Mouse (Mus musculus): Measurements from ENCODE around the gene Tmem232. TPM values are rescaled to one million over a fixed set of nuclear protein-coding genes. Genes with fewer than 3 reads are reported as not detected.

Tmem232 gene
- not detected in 2 replicates for polyA plus RNA-seq (2015; fragmentation: Nextera tagmentation; extraction: Ambion mirVana)

DNA sequence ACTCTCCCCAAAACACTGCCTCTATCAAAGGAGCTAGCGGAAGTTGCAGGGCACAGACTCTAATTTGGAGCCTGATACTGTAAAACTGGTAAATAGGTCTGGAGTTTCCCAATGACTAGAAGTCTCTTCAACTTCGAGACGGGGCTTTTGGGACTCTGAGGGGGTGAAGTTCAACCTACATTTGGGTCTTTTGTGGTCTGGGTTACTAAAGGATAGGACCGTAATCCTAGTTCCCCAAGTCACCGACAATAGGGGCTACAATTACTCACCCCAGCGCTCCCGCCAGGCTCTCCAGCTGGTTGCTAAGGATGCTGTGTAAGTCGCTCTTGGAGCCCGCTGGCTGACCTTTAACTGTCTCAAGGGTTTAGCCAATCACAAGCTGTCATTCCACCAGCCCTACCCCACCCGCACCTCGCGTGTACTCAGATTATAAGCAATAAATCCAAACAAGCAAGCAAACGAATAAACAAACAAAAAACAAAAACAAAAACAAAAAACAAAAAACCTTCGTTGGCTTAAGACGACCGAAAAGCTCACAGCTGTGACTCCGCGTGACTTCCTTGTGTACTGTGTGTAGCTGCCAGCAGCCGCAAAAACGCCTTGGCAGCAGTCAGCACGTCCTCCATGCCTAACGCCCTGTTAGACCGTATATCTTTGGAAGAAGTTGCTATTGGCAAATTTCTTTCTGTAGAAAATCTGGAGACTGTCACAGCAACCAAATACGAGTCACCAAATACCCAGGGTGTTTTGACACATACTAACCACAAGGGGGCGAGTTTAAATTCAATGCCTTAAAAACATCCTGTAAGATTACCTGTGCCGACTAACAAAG is at the start of gene Tmem232:
Tmem232 (minus strand) TSS at position 342 of the 832 bp plus-strand sequence.
- H3K4me2 ChIP-seq (replicated peaks) = peak within 1 kb of the TSS; percentile 62
- 0 out of 2 replicates have a peak, but pooled peaks cover 4% of the 10 kb centered on the region for H3K4me1 ChIP-seq (replicated peaks)
- H3K9ac ChIP-seq = no peak within 1 kb of the TSS
- no peak within 1 kb of the TSS for H3K27ac ChIP-seq
- WGBS = 17% methylated on average over 26 of the region's 26 CpGs
- H3K27me3 ChIP-seq (replicated peaks) = no peaks in the 10 kb centered on the region
- H3K9me3 ChIP-seq = no peaks in the 10 kb centered on the region
- H3K36me3 ChIP-seq = no peaks in the 10 kb centered on the region
- peak; percentile 92 for ATAC-seq
- H3K4me3 ChIP-seq (replicated peaks) = peak within 1 kb of the TSS; percentile 26

DNA sequence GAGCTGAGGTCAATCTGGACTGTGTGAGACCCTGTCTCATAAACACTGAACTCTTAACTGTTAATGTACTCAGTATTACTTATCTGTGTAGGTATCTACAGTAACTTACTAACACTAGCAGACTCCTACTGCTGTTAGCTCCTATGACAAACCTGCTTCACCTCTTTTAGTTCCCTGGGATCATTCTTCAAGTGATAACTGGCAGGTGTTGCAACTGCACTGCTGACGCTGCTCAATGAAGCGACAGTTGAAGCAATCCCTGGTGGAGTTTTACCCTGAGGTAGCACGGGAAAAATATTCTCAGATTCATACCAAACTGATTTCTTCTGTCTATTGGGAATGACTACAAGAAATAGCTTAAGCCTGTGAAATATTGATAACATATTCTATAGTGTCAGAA is 46.3 kb upstream of the Tmem232 start:
- Histone ChIP-seq H3K4me2 (replicated peaks) (no peak overlapping the region), H3K36me3 (peaks cover 6% of the 10 kb centered on the region; the same call in 1 of the 2 replicates), H3K4me3 (replicated peaks) (no peak overlapping the region), H3K9me3 (no peaks in the 10 kb centered on the region), H3K27me3 (replicated peaks) (no peaks in the 10 kb centered on the region), H3K4me1 (replicated peaks) (no peaks in the 10 kb centered on the region), H3K27ac (no peak overlapping the region), H3K9ac (no peak overlapping the region)
- peak; percentile 51; the same call in 1 of the 2 replicates for ATAC-seq
- WGBS = 87% methylated on average over 3 of the region's 3 CpGs

DNA sequence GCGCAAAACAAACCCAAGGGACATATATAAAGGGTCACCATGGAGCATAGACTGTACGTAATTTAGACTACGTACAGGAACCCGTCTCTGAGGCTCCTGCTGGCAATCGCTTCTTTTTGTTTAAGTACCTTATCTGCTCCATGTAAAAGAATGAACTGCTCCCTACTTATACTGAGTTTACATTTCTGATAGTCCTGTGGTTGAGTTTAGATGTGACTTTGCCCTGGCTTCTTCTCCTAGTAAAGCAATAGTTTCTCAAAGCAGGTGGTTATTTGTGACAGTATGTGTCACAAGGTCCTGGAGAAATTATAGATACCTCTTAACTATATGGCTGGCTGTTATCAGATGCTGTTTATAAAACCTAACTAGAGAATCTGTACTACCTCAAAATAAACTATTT is 40.9 kb upstream of the Tmem232 start:
- WGBS = 84% methylated on average over 5 of the region's 5 CpGs
- ATAC-seq = peak; percentile 55
- H3K27ac ChIP-seq = no peak overlapping the region
- no peaks in the 10 kb centered on the region for H3K4me1 ChIP-seq (replicated peaks)
- H3K9me3 ChIP-seq = no peaks in the 10 kb centered on the region
- H3K4me2 ChIP-seq (replicated peaks) = no peak overlapping the region
- H3K27me3 ChIP-seq (replicated peaks) = no peaks in the 10 kb centered on the region
- no peak overlapping the region for H3K9ac ChIP-seq
- H3K4me3 ChIP-seq (replicated peaks) = no peak overlapping the region
- H3K36me3 ChIP-seq = 0 out of 2 replicates have a peak, but pooled peaks cover 7% of the 10 kb centered on the region

GRCm38 (mm10) chr17:65579766-65580165 is 39.2 kb upstream of the Tmem232 start:
- Histone ChIP-seq H3K4me2 (replicated peaks) (no peak overlapping the region), H3K27ac (no peak overlapping the region), H3K9me3 (no peaks in the 10 kb centered on the region), H3K36me3 (0 out of 2 replicates have a peak, but pooled peaks cover 7% of the 10 kb centered on the region), H3K27me3 (replicated peaks) (no peaks in the 10 kb centered on the region), H3K9ac (no peak overlapping the region), H3K4me1 (replicated peaks) (no peaks in the 10 kb centered on the region), H3K4me3 (replicated peaks) (no peak overlapping the region)
- ATAC-seq = no peak
- 91% methylated on average over 7 of the region's 7 CpGs for WGBS

GRCm38 (mm10) chr17:65575339-65575738 is 34.8 kb upstream of the Tmem232 start:
- Histone ChIP-seq H3K9me3 (no peaks in the 10 kb centered on the region), H3K27me3 (replicated peaks) (no peaks in the 10 kb centered on the region), H3K36me3 (0 out of 2 replicates have a peak, but pooled peaks cover 3% of the 10 kb centered on the region), H3K4me3 (replicated peaks) (no peak overlapping the region), H3K4me2 (replicated peaks) (no peak overlapping the region), H3K4me1 (replicated peaks) (no peaks in the 10 kb centered on the region), H3K27ac (no peak overlapping the region), H3K9ac (no peak overlapping the region)
- 59% methylated on average over 1 of the region's 1 CpGs for WGBS
- no peak for ATAC-seq

- no peak overlapping the region for H3K4me2 ChIP-seq (replicated peaks)
- H3K9ac ChIP-seq = no peak overlapping the region
- no peaks in the 10 kb centered on the region for H3K27me3 ChIP-seq (replicated peaks)
- no peak for ATAC-seq
- no peaks in the 10 kb centered on the region for H3K9me3 ChIP-seq
- no peaks in the 10 kb centered on the region for H3K4me1 ChIP-seq (replicated peaks)
- 0 out of 2 replicates have a peak, but pooled peaks cover 3% of the 10 kb centered on the region for H3K36me3 ChIP-seq
- 75% methylated on average over 8 of the region's 8 CpGs for whole genome bisulfite sequencing
- no peak overlapping the region for H3K4me3 ChIP-seq (replicated peaks)
- no peak overlapping the region for H3K27ac ChIP-seq
These were observed 34.3 kb upstream of the Tmem232 start for GRCm38 (mm10) chr17:65574850-65575249.

DNA sequence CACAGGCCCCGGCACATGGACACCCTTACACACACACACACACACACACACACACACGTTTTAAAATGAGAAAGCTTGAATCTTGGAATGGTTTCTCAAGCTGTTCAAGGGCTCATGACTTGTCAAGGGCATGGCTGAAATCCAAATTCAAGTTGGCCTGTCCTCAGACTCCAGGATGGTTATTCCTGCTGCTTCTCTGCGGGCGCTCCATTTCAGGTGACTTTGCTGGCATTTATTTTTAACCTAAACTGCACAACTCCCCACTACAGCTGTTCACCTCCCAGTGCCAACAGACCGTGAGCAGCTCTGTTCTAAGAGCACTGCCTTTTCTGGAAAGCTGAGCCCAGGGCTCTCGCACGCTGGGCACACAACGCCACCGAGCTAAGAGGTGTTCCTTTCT is 31.3 kb upstream of the Tmem232 start:
- H3K9me3 ChIP-seq = no peaks in the 10 kb centered on the region
- no peaks in the 10 kb centered on the region for H3K4me1 ChIP-seq (replicated peaks)
- H3K27me3 ChIP-seq (replicated peaks) = no peaks in the 10 kb centered on the region
- no peak overlapping the region for H3K4me3 ChIP-seq (replicated peaks)
- H3K27ac ChIP-seq = no peak overlapping the region
- 87% methylated on average over 9 of the region's 9 CpGs for WGBS
- no peaks in the 10 kb centered on the region for H3K36me3 ChIP-seq
- ATAC-seq = no peak
- H3K4me2 ChIP-seq (replicated peaks) = no peak overlapping the region
- H3K9ac ChIP-seq = no peak overlapping the region

GRCm38 (mm10) chr17:65571466-65571865 is 30.9 kb upstream of the Tmem232 start:
- H3K36me3 ChIP-seq = no peaks in the 10 kb centered on the region
- no peaks in the 10 kb centered on the region for H3K27me3 ChIP-seq (replicated peaks)
- H3K4me2 ChIP-seq (replicated peaks) = no peak overlapping the region
- H3K9ac ChIP-seq = no peak overlapping the region
- H3K9me3 ChIP-seq = no peaks in the 10 kb centered on the region
- H3K4me1 ChIP-seq (replicated peaks) = no peaks in the 10 kb centered on the region
- no peak overlapping the region for H3K27ac ChIP-seq
- H3K4me3 ChIP-seq (replicated peaks) = no peak overlapping the region
- no peak for ATAC-seq
- WGBS = 85% methylated on average over 8 of the region's 8 CpGs

DNA sequence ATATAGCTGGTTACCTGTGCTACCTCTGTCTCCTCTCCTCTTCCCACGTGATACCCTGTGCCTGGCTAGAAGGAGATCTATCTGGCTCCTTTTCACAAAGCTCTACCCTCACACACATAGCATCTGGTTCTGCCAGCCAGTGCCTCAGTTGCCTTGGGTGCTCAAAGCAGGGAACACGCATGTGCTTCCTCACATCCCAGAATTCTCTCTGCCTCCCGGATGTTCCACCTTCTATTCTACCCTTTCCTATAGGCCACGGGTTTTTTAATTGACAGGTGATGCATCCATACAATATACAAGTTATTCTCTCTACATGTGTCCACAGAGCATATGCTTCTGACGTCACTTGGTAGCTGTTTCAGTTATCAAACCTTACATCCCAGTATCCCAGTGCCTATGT is 23.6 kb upstream of the Tmem232 start:
- Histone ChIP-seq H3K9ac (no peak overlapping the region), H3K27ac (no peak overlapping the region), H3K4me2 (replicated peaks) (no peak overlapping the region), H3K4me3 (replicated peaks) (no peak overlapping the region), H3K9me3 (no peaks in the 10 kb centered on the region), H3K27me3 (replicated peaks) (no peaks in the 10 kb centered on the region), H3K36me3 (no peaks in the 10 kb centered on the region), H3K4me1 (replicated peaks) (no peaks in the 10 kb centered on the region)
- 67% methylated on average over 5 of the region's 5 CpGs for WGBS
- ATAC-seq = no peak

DNA sequence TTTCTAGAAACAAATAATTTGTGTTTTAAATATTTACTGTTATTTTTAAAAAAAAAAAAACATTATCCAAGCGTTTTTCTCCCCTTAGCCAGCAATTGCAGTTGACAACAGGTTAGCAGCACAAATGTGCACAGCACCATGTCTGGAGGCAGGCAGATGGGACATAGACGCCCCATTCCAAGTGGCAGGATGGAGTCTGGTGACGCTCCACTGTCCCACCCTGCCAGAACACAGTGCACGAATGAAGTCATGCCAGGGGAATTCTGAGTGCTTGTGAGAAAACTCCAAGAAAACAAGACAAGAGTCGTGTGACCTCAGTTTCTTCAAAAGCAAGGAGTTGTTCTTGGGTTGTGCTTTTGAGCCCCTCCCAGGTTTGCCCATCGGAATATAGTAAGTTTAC is 22.8 kb upstream of the Tmem232 start:
- no peak for ATAC-seq
- H3K27ac ChIP-seq = no peak overlapping the region
- H3K4me3 ChIP-seq (replicated peaks) = no peak overlapping the region
- no peak overlapping the region for H3K9ac ChIP-seq
- no peaks in the 10 kb centered on the region for H3K27me3 ChIP-seq (replicated peaks)
- no peaks in the 10 kb centered on the region for H3K9me3 ChIP-seq
- WGBS = 57% methylated on average over 6 of the region's 6 CpGs
- H3K36me3 ChIP-seq = no peaks in the 10 kb centered on the region
- no peak overlapping the region for H3K4me2 ChIP-seq (replicated peaks)
- no peaks in the 10 kb centered on the region for H3K4me1 ChIP-seq (replicated peaks)

GRCm38 (mm10) chr17:65562761-65563160 is 22.2 kb upstream of the Tmem232 start:
- Histone ChIP-seq H3K27me3 (replicated peaks) (no peaks in the 10 kb centered on the region), H3K27ac (no peak overlapping the region), H3K36me3 (no peaks in the 10 kb centered on the region), H3K4me3 (replicated peaks) (no peak overlapping the region), H3K9me3 (no peaks in the 10 kb centered on the region), H3K4me1 (replicated peaks) (no peaks in the 10 kb centered on the region), H3K9ac (no peak overlapping the region), H3K4me2 (replicated peaks) (no peak overlapping the region)
- WGBS = 2% methylated on average over 5 of the region's 5 CpGs
- no peak for ATAC-seq

GRCm38 (mm10) chr17:65561361-65562015 is 20.9 kb upstream of the Tmem232 start:
- ATAC-seq = no peak
- Histone ChIP-seq H3K36me3 (no peaks in the 10 kb centered on the region), H3K4me3 (replicated peaks) (no peak overlapping the region), H3K27me3 (replicated peaks) (no peaks in the 10 kb centered on the region), H3K9me3 (no peaks in the 10 kb centered on the region), H3K4me1 (replicated peaks) (no peaks in the 10 kb centered on the region), H3K4me2 (replicated peaks) (no peak overlapping the region), H3K27ac (no peak overlapping the region), H3K9ac (no peak overlapping the region)
- 56% methylated on average over 6 of the region's 6 CpGs for WGBS
